Comparison of ENCODE assay signal across 14 mouse cellular contexts in genomic region chr16:57779011-57779410, GRCm38 (mm10).
"Had no signal": no experiment of that assay in that cellular context is flagged by ENCODE, and none has a peak within 500 bp of the region (broad histone marks: within the 10 kb centered on the region; RNA-seq: fewer than 3 reads in every experiment).

No protein-coding gene starts in this region.

- H3K27me3 ChIP-seq: kidney, embryonic 15.5 days; limb, embryonic 12.5 days; neural tube, embryonic 15.5 days had no signal

- H3K4me2 ChIP-seq: kidney, embryonic 15.5 days; limb, embryonic 12.5 days; neural tube, embryonic 15.5 days had no signal

- H3K4me1 ChIP-seq: kidney, embryonic 15.5 days; limb, embryonic 12.5 days; midbrain, embryonic 10.5 days; neural tube, embryonic 15.5 days had no signal

- H3K4me3 ChIP-seq: kidney, embryonic 15.5 days; left cerebral cortex, adult 2 months; limb, embryonic 12.5 days; midbrain, embryonic 10.5 days; myocyte; neural tube, embryonic 15.5 days had no signal

- H3K9ac ChIP-seq: kidney, embryonic 15.5 days; limb, embryonic 12.5 days; liver, embryonic 14.5 days; neural tube, embryonic 15.5 days had no signal

- H3K36me3 ChIP-seq: kidney, embryonic 15.5 days; limb, embryonic 12.5 days; midbrain, embryonic 10.5 days; neural tube, embryonic 15.5 days had no signal

- H3K9me3 ChIP-seq: kidney, embryonic 15.5 days; limb, embryonic 12.5 days; midbrain, embryonic 10.5 days; neural tube, embryonic 15.5 days had no signal

- H3K27ac ChIP-seq: kidney, embryonic 15.5 days; left cerebral cortex, adult 2 months; limb, embryonic 12.5 days; liver, embryonic 14.5 days; midbrain, embryonic 10.5 days; neural tube, embryonic 15.5 days; stomach, postnatal 0 days had no signal

- DNase-seq: kidney, adult 2 months; kidney, postnatal 14 days; lung, adult 18-20 months; lung, postnatal 4 days; thymus, postnatal 4 days had no signal

- ATAC-seq: lung, postnatal 0 days had no signal
